Mouse (Mus musculus) embryonic facial prominence, embryonic 12.5 days (tissue): ENCODE results near the gene Hid1. TPM values are rescaled to one million over a fixed set of nuclear protein-coding genes. Genes with fewer than 3 reads are reported as not detected.
A peak's percentile ranks its signal among the peaks of the same experiment; 100 is the strongest.

Experiments
- ATAC-seq: fragments of 200-750 bp; cut with Nextera tagmentation; 2 replicates; pipeline ENCODE4 v1.8.0; 2017; ENCODE audit not compliant: insufficient number of reproducible peaks, insufficient read depth, low FRiP score, low TSS enrichment
- H3K27ac ChIP-seq: fragments of 300-500 bp; sonication (generic); 2 replicates; pipeline ENCODE4 v1.5.1; 2016; ENCODE audit warnings: mild to moderate bottlenecking
- H3K27me3 ChIP-seq: fragments of 300-500 bp; sonication (generic); 2 replicates; pipeline ENCODE4 v1.6.1; 2016; ENCODE audit warnings: mild to moderate bottlenecking, moderate library complexity
- H3K36me3 ChIP-seq: fragments of 300-500 bp; sonication (generic); 2 replicates; pipeline ENCODE4 v1.6.1; 2016; ENCODE audit warnings: mild to moderate bottlenecking
- H3K4me1 ChIP-seq: fragments of 300-500 bp; sonication (generic); 2 replicates; pipeline ENCODE4 v1.6.1; 2016
- H3K4me2 ChIP-seq: fragments of 300-500 bp; sonication (generic); replicated peaks from 2 replicates; pipeline ENCODE4 v1.6.1; 2016; ENCODE audit warnings: mild to moderate bottlenecking, moderate library complexity
- H3K4me3 ChIP-seq: fragments of 300-500 bp; sonication (generic); 2 replicates; pipeline ENCODE4 v1.5.1; 2016; ENCODE audit warnings: mild to moderate bottlenecking
- H3K9ac ChIP-seq: fragments of 300-500 bp; sonication (generic); 2 replicates; pipeline ENCODE4 v1.6.1; 2016; ENCODE audit warnings: mild to moderate bottlenecking, moderate library complexity
- H3K9me3 ChIP-seq: fragments of 300-500 bp; sonication (generic); 2 replicates; pipeline ENCODE4 v1.6.1; 2016; ENCODE audit warnings: mild to moderate bottlenecking, moderate library complexity
- WGBS: fragments of 180-500 bp; shearing (Covaris S2); methylation state at CpG from one replicate; pipeline ENCODE4 v1.1.7; 2016; 5-methylcytosine and 5-hydroxymethylcytosine counted together
- polyA plus RNA-seq: library from polyadenylated mRNA; unstranded; fragments of >200 nt; fragmentation: Nextera tagmentation; extraction: Ambion mirVana; gene quantifications from 2 replicates; pipeline ENCODE4 v1.2.1, GENCODE M21; 2016

Gene Hid1
- polyA plus RNA-seq, 1 experiment from 2014 or later: 7.9 TPM

- no peaks in the 10 kb centered on the region for H3K9me3 ChIP-seq
- WGBS: 7% methylated on average over 8 of the region's 8 CpGs
Observed at GRCm38 (mm10) chr11:115354183-115354582, 13.4 kb downstream of the Hid1 start.

DNA sequence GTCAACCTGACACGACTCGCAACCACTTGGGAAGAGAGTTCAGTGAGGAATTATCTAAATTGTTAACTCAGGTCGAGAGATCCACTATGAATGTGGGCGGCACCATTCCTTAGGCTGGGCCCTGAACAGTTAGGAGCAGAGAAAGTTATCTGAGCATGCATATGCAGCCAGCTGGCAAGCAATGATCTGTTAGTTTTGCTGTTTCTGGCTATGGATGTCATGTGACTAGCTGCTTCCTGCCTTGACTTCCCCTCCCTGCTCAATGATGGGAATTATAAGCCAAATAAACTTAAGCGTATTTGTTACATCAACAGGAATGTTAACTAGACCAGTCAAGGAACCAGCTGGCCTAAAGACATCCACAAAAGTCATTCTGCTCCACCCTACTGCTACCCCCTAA, 14.2 kb downstream of the Hid1 start:
- H3K36me3 ChIP-seq: no peaks in the 10 kb centered on the region
- no peak overlapping the region for H3K9ac ChIP-seq
- no peak overlapping the region for H3K27ac ChIP-seq
- 89% methylated on average over 5 of the region's 5 CpGs for WGBS
- H3K4me2 ChIP-seq: no peak overlapping the region
- no peak overlapping the region for H3K4me3 ChIP-seq
- H3K27me3 ChIP-seq: peaks cover 37% of the 10 kb centered on the region
- H3K4me1 ChIP-seq: no peaks in the 10 kb centered on the region
- ATAC-seq: no peak
- H3K9me3 ChIP-seq: no peaks in the 10 kb centered on the region

More at GRCm38 (mm10) chr11:115354183-115354582, 13.4 kb downstream of the Hid1 start:
- Histone ChIP-seq H3K4me3 (no peak overlapping the region), H3K4me2 (no peak overlapping the region), H3K27me3 (peaks cover 37% of the 10 kb centered on the region), H3K4me1 (peaks cover 5% of the 10 kb centered on the region; the same call in 1 of the 2 replicates), H3K27ac (no peak overlapping the region), H3K9ac (no peak overlapping the region), H3K36me3 (no peaks in the 10 kb centered on the region)
- no peak for ATAC-seq

GRCm38 (mm10) chr11:115349976-115350375, 17.6 kb downstream of the Hid1 start:
- Histone ChIP-seq H3K9ac (no peak overlapping the region), H3K9me3 (no peaks in the 10 kb centered on the region), H3K4me3 (no peak overlapping the region), H3K27ac (no peak overlapping the region), H3K4me2 (no peak overlapping the region), H3K36me3 (no peaks in the 10 kb centered on the region), H3K27me3 (peaks cover 31% of the 10 kb centered on the region), H3K4me1 (peaks cover 15% of the 10 kb centered on the region)
- no peak for ATAC-seq
- WGBS: 86% methylated on average over 3 of the region's 4 CpGs

DNA sequence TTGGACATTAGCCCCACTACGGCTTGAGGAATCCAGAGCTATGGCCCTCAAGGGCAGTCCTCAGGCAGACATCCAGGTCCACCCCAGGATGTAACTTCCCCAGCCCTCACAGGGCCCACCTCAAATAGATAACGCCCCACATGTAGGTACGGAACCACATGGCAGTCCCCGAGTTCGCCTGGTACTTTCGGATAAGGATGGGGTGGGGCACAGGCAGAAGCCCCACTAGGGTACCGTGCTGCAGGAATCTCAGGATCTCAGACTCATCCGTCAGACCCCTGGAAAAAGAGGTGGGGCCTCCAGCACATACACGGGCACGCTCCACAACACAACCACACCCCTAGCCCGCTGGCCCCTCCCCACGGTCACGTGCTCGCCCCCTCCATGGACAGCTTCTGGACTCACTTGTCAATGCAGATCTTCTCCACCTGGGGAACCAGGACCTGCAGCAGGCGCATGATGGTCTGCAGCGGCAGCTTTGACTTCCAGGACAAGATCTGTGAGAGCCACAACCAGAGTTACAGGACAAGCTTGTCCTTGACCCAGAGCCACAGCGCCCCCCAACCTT, 18.8 kb downstream of the Hid1 start:
- Histone ChIP-seq H3K27ac (no peak overlapping the region), H3K4me1 (peaks cover 19% of the 10 kb centered on the region), H3K9me3 (no peaks in the 10 kb centered on the region), H3K36me3 (no peaks in the 10 kb centered on the region), H3K9ac (no peak overlapping the region), H3K4me2 (no peak overlapping the region), H3K27me3 (peaks cover 31% of the 10 kb centered on the region), H3K4me3 (no peak overlapping the region)
- no peak for ATAC-seq
- 60% methylated on average over 17 of the region's 17 CpGs for WGBS

GRCm38 (mm10) chr11:115345515-115345914, 22.0 kb downstream of the Hid1 start:
- Histone ChIP-seq H3K36me3 (no peaks in the 10 kb centered on the region), H3K4me2 (0 out of 2 replicates have a peak overlapping the region, but pooled peaks have one; percentile 11), H3K9ac (no peak overlapping the region), H3K9me3 (no peaks in the 10 kb centered on the region), H3K4me3 (no peak overlapping the region), H3K27me3 (peaks cover 35% of the 10 kb centered on the region), H3K4me1 (peaks cover 19% of the 10 kb centered on the region), H3K27ac (peak overlapping the region; percentile 7)
- no peak for ATAC-seq
- WGBS: 9% methylated on average over 7 of the region's 7 CpGs

GRCm38 (mm10) chr11:115344967-115345366, 22.6 kb downstream of the Hid1 start:
- 8% methylated on average over 12 of the region's 12 CpGs for WGBS
- Histone ChIP-seq H3K36me3 (no peaks in the 10 kb centered on the region), H3K27ac (peak overlapping the region; percentile 7; the same call in 1 of the 2 replicates), H3K4me3 (no peak overlapping the region), H3K9ac (peak overlapping the region; percentile 2; the same call in 1 of the 2 replicates), H3K4me1 (peaks cover 19% of the 10 kb centered on the region), H3K9me3 (no peaks in the 10 kb centered on the region), H3K4me2 (no peak overlapping the region), H3K27me3 (peaks cover 41% of the 10 kb centered on the region)
- no peak for ATAC-seq

DNA sequence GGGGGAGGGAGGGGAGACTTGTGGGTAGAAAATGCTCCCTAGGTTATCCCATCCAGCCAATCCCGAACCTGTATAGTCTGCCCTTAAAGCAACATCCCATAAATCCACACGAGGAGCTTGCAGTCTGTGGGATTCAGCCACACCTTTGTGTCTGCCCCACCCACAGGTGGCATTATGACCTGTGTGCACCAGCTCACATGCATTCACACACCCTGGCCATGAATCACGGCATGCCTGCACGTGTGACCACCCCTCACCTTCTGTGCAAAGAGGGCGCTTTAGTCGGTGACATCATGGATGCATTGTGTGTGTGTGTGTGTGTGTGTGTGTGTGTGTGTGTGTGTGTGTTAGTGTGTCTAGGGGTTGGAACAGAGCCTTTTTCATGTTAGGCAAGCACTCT, 25.7 kb downstream of the Hid1 start:
- Histone ChIP-seq H3K4me2 (no peak overlapping the region), H3K27ac (no peak overlapping the region), H3K36me3 (no peaks in the 10 kb centered on the region), H3K4me3 (no peak overlapping the region), H3K4me1 (peaks cover 19% of the 10 kb centered on the region), H3K9me3 (no peaks in the 10 kb centered on the region), H3K9ac (no peak overlapping the region), H3K27me3 (peaks cover 52% of the 10 kb centered on the region)
- WGBS: 69% methylated on average over 6 of the region's 6 CpGs
- no peak for ATAC-seq

DNA sequence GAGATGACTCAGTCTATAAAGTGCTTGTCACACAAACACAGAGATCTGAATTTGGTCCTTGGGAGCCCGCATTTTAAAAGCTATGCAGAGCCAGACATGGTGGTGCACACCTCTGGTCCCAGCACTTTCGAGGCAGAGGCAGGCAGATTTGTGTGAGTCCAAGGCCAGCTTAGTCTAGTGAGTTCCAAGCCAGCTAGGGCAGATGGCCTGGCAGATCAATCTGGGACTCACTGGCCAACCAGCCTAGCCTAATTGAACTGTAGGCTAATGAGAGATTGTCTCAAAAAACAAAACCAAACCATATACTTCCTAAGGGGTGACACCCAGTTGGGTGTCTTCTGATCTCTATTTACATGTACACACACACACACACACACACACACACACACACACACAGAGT, 26.3 kb downstream of the Hid1 start:
- Histone ChIP-seq H3K36me3 (no peaks in the 10 kb centered on the region), H3K27me3 (peaks cover 54% of the 10 kb centered on the region), H3K4me3 (no peak overlapping the region), H3K9me3 (no peaks in the 10 kb centered on the region), H3K4me2 (no peak overlapping the region), H3K9ac (no peak overlapping the region), H3K27ac (no peak overlapping the region), H3K4me1 (peaks cover 17% of the 10 kb centered on the region)
- 71% methylated on average over 2 of the region's 2 CpGs for WGBS
- ATAC-seq: no peak

- Histone ChIP-seq H3K4me2 (no peak overlapping the region), H3K27me3 (peaks cover 69% of the 10 kb centered on the region), H3K4me1 (peaks cover 4% of the 10 kb centered on the region; the same call in 1 of the 2 replicates), H3K27ac (no peak overlapping the region), H3K36me3 (no peaks in the 10 kb centered on the region), H3K9me3 (no peaks in the 10 kb centered on the region), H3K9ac (no peak overlapping the region; the same call in 1 of the 2 replicates), H3K4me3 (no peak overlapping the region)
- ATAC-seq: no peak
- 63% methylated on average over 1 of the region's 1 CpGs for WGBS
Observed at GRCm38 (mm10) chr11:115337826-115338225, 29.7 kb downstream of the Hid1 start.

- ATAC-seq: no peak
- Histone ChIP-seq H3K36me3 (no peaks in the 10 kb centered on the region), H3K9me3 (no peaks in the 10 kb centered on the region), H3K4me1 (peaks cover 4% of the 10 kb centered on the region; the same call in 1 of the 2 replicates), H3K4me2 (no peak overlapping the region), H3K9ac (no peak overlapping the region; the same call in 1 of the 2 replicates), H3K4me3 (no peak overlapping the region), H3K27me3 (peaks cover 74% of the 10 kb centered on the region), H3K27ac (no peak overlapping the region)
- 50% methylated on average over 3 of the region's 3 CpGs for WGBS
Observed at GRCm38 (mm10) chr11:115337350-115337749, 30.2 kb downstream of the Hid1 start.

DNA sequence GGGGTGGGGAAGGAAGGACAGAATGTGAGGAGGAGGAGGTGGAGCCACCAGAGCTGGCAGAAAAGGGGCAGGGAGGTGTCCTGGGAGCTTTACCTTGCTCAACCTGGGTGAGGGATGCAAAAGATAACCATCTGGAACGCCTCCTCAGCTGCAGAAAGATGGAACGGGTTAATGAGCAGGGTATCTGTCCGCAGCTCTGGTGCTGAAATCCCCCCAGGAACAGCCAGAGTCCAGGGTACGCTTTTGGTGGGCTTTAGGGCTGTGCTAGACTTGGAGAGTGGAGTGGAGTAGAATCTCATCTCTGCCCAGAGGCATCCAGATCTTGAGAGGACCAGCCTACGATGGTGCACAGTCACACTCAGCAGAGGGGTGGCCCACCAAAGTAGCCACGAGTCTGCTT, 31.4 kb downstream of the Hid1 start:
- ATAC-seq: no peak
- H3K36me3 ChIP-seq: no peaks in the 10 kb centered on the region
- no peak overlapping the region for H3K27ac ChIP-seq
- WGBS: 10% methylated on average over 6 of the region's 6 CpGs
- no peaks in the 10 kb centered on the region for H3K9me3 ChIP-seq
- no peak overlapping the region for H3K9ac ChIP-seq
- H3K4me2 ChIP-seq: no peak overlapping the region
- peaks cover 75% of the 10 kb centered on the region for H3K27me3 ChIP-seq
- peaks cover 4% of the 10 kb centered on the region; the same call in 1 of the 2 replicates for H3K4me1 ChIP-seq
- H3K4me3 ChIP-seq: no peak overlapping the region

- 54% methylated on average over 12 of the region's 12 CpGs for WGBS
- no peak for ATAC-seq
- Histone ChIP-seq H3K27ac (no peak overlapping the region), H3K36me3 (no peaks in the 10 kb centered on the region), H3K9ac (no peak overlapping the region), H3K27me3 (peaks cover 71% of the 10 kb centered on the region), H3K9me3 (no peaks in the 10 kb centered on the region), H3K4me3 (no peak overlapping the region), H3K4me2 (no peak overlapping the region), H3K4me1 (peaks cover 4% of the 10 kb centered on the region; the same call in 1 of the 2 replicates)
Observed at GRCm38 (mm10) chr11:115335223-115335622, 32.3 kb downstream of the Hid1 start.
